Mouse (Mus musculus): ENCODE data around the gene Itpka.

- TF ChIP-seq CTCF (IDR thresholded peaks at IDR 0.05; ENCODE audit: insufficient read depth, low read depth, low read length) (no peak), POLR2A (IDR thresholded peaks at IDR 0.05; ENCODE audit: insufficient read depth, low read depth, low read length) (no peak)
Observed at GRCm38 (mm10) chr2:119749260-119749659, 7.1 kb downstream of the Itpka start.
